Mouse (Mus musculus): ENCODE data around the gene Ddost. TPM values are rescaled to one million over a fixed set of nuclear protein-coding genes. Genes with fewer than 3 reads are reported as not detected.

The Ddost gene
- total and polyA plus RNA-seq, 2 experiments from 2014 or later: 218 to 232 TPM

DNA sequence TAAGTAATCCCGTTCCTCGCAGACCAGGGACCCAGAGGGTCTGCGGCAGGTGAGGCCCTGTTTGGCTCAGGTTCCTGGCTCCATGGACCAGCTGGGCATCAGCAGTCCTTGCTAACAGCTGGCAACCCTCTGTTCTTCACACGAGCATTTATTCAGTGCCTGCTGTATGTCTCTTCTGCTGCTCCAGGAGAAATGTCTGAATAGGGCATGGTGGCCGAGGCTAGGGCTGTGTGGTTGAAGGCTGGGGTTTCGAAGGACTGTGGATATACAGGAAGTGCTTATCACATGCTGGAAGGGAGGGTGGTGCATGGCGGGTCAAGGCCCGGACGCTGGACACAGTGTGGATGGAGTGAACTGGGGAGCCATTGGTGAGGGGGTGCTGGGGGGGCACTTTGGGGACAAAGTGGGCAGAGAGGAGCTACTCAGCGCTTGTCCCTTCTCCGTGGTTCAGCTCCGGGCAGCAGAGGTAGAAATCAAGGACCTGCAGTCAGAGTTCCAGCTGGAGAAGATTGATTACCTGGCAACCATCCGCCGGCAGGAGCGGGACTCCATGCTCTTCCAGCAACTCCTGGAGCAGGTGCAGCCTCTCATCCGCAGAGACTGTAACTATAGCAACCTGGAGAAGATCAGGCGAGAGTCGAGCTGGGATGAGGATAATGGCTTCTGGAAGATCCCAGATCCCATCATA, 11.1 kb upstream of the Ddost start:
- Histone ChIP-seq H3K36me3 (ENCODE audit: insufficient read depth, low read length) (no peaks in the 10 kb centered on the region), H3K9ac (replicated peaks; ENCODE audit: low read length) (no peak overlapping the region), H3K4me1 (ENCODE audit: insufficient read depth, low read length) (no peaks in the 10 kb centered on the region), H3K27ac (peak overlapping the region; percentile 78), H3K9me3 (ENCODE audit: low read length) (no peaks in the 10 kb centered on the region), H3K27me3 (ENCODE audit: insufficient read depth, low read length) (no peaks in the 10 kb centered on the region), H3K4me3 (ENCODE audit: low read length) (no peak overlapping the region), H3K4me2 (ENCODE audit: low read depth, low read length) (no peak overlapping the region)
- 48% methylated on average over 18 of the region's 18 CpGs for WGBS
- DNase-seq (ENCODE audit: low spot score): peak; percentile 84
- no peak for TF ChIP-seq CTCF (IDR thresholded peaks at IDR 0.05; ENCODE audit: low read depth)
- ATAC-seq: peak; percentile 85

DNA sequence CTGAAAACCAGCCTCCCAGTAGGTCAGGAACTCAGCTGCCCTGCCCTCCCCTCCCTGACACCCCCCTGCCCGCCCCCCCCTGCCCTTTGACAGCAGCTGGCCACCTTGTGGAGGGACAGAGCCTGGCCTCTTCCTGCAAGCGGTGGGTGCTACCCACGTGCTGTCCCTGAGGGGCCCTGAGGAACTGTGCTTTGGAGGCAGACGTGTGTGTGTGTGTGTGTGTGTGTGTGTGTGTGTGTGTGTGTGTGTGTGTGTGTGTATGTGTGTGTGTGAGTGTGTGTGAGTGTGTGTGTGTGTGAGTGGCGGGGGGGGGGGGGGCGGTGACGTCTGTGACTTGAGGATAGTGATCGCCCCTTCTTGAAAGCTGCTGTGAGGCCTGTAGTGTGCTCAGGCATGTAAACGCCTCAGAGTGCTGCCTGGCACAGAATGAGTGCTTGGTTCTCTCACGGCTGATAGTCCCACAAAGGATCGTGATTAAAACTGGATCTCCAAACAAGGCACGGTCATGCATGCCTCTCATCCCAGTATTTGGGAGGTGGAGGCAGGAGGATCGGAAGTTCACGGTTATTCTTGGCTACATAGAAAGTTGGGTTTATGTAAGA, 10.5 kb upstream of the Ddost start:
- ATAC-seq (peak; percentile 72), DNase-seq (ENCODE audit: low spot score) (peak; percentile 28)
- no peaks in the 10 kb centered on the region for H3K9me3 ChIP-seq (ENCODE audit: low read length)
- H3K4me1 ChIP-seq (ENCODE audit: insufficient read depth, low read length): no peaks in the 10 kb centered on the region
- H3K27me3 ChIP-seq (ENCODE audit: insufficient read depth, low read length): no peaks in the 10 kb centered on the region
- no peaks in the 10 kb centered on the region for H3K36me3 ChIP-seq (ENCODE audit: insufficient read depth, low read length)
- H3K27ac ChIP-seq: peak overlapping the region; percentile 78
- no peak overlapping the region for H3K4me3 ChIP-seq (ENCODE audit: low read length)
- H3K4me2 ChIP-seq (ENCODE audit: low read depth, low read length): no peak overlapping the region
- 45% methylated on average over 11 of the region's 14 CpGs for WGBS
- no peak overlapping the region for H3K9ac ChIP-seq (replicated peaks; ENCODE audit: low read length)
- peak; percentile 14; the same call in 1 of the 2 replicates for TF ChIP-seq CTCF (IDR thresholded peaks at IDR 0.05; ENCODE audit: low read depth)

DNA sequence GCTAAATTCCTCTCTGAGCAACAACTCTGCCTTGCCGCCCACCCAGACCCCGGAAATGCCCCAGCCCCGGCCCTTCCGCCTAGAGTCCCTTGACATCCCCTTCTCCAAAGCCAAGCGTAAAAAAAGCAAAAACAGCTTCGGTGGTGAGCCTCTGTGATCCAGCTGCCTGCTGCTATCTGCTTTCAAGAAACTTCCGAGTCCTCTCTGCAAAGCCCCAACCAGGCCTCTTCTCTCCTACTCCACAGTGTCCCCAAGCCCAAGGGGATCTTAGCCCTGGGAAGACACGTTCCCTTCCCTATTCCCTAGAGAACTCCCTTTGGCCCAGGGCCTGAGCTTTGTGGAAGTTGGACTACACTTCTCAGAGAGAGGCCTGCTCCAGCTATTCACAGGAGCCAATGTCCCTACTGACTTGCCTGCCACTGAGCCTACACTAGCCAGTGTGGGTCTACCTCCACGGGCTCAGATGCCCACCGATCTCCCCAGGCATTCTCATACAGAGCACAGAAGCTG, 3.2 kb upstream of the Ddost start:
- Histone ChIP-seq H3K4me3 (ENCODE audit: low read length) (no peak overlapping the region), H3K9me3 (ENCODE audit: low read length) (no peaks in the 10 kb centered on the region), H3K27me3 (ENCODE audit: insufficient read depth, low read length) (no peaks in the 10 kb centered on the region), H3K4me2 (ENCODE audit: low read depth, low read length) (no peak overlapping the region), H3K4me1 (ENCODE audit: insufficient read depth, low read length) (peaks cover 10% of the 10 kb centered on the region), H3K9ac (replicated peaks; ENCODE audit: low read length) (no peak overlapping the region), H3K27ac (no peak overlapping the region), H3K36me3 (ENCODE audit: insufficient read depth, low read length) (no peaks in the 10 kb centered on the region)
- 83% methylated on average over 10 of the region's 10 CpGs for WGBS
- TF ChIP-seq CTCF (IDR thresholded peaks at IDR 0.05; ENCODE audit: low read depth): no peak
- ATAC-seq (no peak), DNase-seq (ENCODE audit: low spot score) (no peak)

GRCm38 (mm10) chr4:138303011-138303410, 1.5 kb upstream of the Ddost start:
- H3K4me2 ChIP-seq (ENCODE audit: low read depth, low read length): no peak overlapping the region
- no peak for ATAC-seq
- 100% methylated on average over 3 of the region's 3 CpGs for WGBS
- TF ChIP-seq CTCF (IDR thresholded peaks at IDR 0.05; ENCODE audit: low read depth): no peak
- H3K4me3 ChIP-seq (ENCODE audit: low read length): no peak overlapping the region
- no peak overlapping the region for H3K27ac ChIP-seq
- no peaks in the 10 kb centered on the region for H3K27me3 ChIP-seq (ENCODE audit: insufficient read depth, low read length)
- H3K36me3 ChIP-seq (ENCODE audit: insufficient read depth, low read length): no peaks in the 10 kb centered on the region
- DNase-seq (ENCODE audit: low spot score): no peak
- H3K9me3 ChIP-seq (ENCODE audit: low read length): no peaks in the 10 kb centered on the region
- H3K9ac ChIP-seq (replicated peaks; ENCODE audit: low read length): no peak overlapping the region
- peaks cover 10% of the 10 kb centered on the region for H3K4me1 ChIP-seq (ENCODE audit: insufficient read depth, low read length)

DNA sequence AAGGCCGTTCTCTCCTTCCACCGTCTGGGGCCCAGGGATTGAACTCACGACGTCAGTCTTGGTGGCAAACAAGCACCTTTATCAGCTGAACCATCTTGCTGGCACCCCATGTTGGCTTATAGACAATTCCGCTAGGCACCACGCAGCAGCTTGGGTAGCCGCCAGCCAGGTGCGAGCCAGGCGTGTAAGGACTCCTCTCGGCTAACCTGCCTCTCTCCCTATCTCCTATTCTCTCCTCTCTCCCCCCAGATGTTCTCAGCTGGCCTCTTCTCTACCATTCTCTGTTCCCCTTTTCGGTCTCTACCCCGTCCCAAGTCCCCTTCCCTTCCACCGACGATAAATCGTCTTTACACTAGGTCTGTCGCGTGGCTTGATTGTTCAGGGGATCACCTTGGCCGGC, 788 bp upstream of the Ddost start:
- peak overlapping the region; percentile 67 for H3K27ac ChIP-seq
- H3K9me3 ChIP-seq (ENCODE audit: low read length): no peaks in the 10 kb centered on the region
- no peak for ATAC-seq
- 13% methylated on average over 18 of the region's 18 CpGs for WGBS
- DNase-seq (ENCODE audit: low spot score): no peak
- no peaks in the 10 kb centered on the region for H3K27me3 ChIP-seq (ENCODE audit: insufficient read depth, low read length)
- 0 out of 2 replicates have a peak, but pooled peaks cover under 1% of the 10 kb centered on the region for H3K36me3 ChIP-seq (ENCODE audit: insufficient read depth, low read length)
- TF ChIP-seq CTCF (IDR thresholded peaks at IDR 0.05; ENCODE audit: low read depth): no peak
- H3K4me3 ChIP-seq (ENCODE audit: low read length): peak overlapping the region; percentile 99
- H3K4me1 ChIP-seq (ENCODE audit: insufficient read depth, low read length): peaks cover 10% of the 10 kb centered on the region
- peak overlapping the region; percentile 93 for H3K4me2 ChIP-seq (ENCODE audit: low read depth, low read length)
- H3K9ac ChIP-seq (replicated peaks; ENCODE audit: low read length): peak overlapping the region; percentile 65

- Histone ChIP-seq H3K4me2 (ENCODE audit: low read depth, low read length) (no peak overlapping the region), H3K9ac (replicated peaks; ENCODE audit: low read length) (no peak overlapping the region), H3K9me3 (ENCODE audit: low read length) (no peaks in the 10 kb centered on the region), H3K27me3 (ENCODE audit: insufficient read depth, low read length) (no peaks in the 10 kb centered on the region), H3K36me3 (ENCODE audit: insufficient read depth, low read length) (peaks cover 16% of the 10 kb centered on the region), H3K27ac (no peak overlapping the region), H3K4me1 (ENCODE audit: insufficient read depth, low read length) (peaks cover 10% of the 10 kb centered on the region), H3K4me3 (ENCODE audit: low read length) (no peak overlapping the region)
- 76% methylated on average over 3 of the region's 3 CpGs for WGBS
- DNase-seq (ENCODE audit: low spot score) (no peak), ATAC-seq (no peak)
- no peak for TF ChIP-seq CTCF (IDR thresholded peaks at IDR 0.05; ENCODE audit: low read depth)
These were observed 2.5 kb downstream of the Ddost start for GRCm38 (mm10) chr4:138307025-138307424.

GRCm38 (mm10) chr4:138307739-138308138, 3.2 kb downstream of the Ddost start:
- TF ChIP-seq CTCF (IDR thresholded peaks at IDR 0.05; ENCODE audit: low read depth): no peak
- Histone ChIP-seq H3K9ac (replicated peaks; ENCODE audit: low read length) (no peak overlapping the region), H3K4me2 (ENCODE audit: low read depth, low read length) (no peak overlapping the region), H3K4me3 (ENCODE audit: low read length) (no peak overlapping the region), H3K27ac (no peak overlapping the region), H3K9me3 (ENCODE audit: low read length) (no peaks in the 10 kb centered on the region), H3K4me1 (ENCODE audit: insufficient read depth, low read length) (peaks cover 10% of the 10 kb centered on the region), H3K27me3 (ENCODE audit: insufficient read depth, low read length) (no peaks in the 10 kb centered on the region), H3K36me3 (ENCODE audit: insufficient read depth, low read length) (peaks cover 21% of the 10 kb centered on the region)
- no peak for ATAC-seq
- WGBS: 86% methylated on average over 12 of the region's 12 CpGs
- DNase-seq (ENCODE audit: low spot score): no peak
